Mouse (Mus musculus) CD8-positive naive resting alpha-beta T cell, adult 2 months (primary cell): ENCODE data around the gene Alk.

Experiments
- DNase-seq, 2 experiments: peaks; one replicate each; pipeline ENCODE4 v3.0.0; 2022; ENCODE audit warnings: low read depth in 2 of 2, low spot score in 2 of 2

Gene Alk

DNA sequence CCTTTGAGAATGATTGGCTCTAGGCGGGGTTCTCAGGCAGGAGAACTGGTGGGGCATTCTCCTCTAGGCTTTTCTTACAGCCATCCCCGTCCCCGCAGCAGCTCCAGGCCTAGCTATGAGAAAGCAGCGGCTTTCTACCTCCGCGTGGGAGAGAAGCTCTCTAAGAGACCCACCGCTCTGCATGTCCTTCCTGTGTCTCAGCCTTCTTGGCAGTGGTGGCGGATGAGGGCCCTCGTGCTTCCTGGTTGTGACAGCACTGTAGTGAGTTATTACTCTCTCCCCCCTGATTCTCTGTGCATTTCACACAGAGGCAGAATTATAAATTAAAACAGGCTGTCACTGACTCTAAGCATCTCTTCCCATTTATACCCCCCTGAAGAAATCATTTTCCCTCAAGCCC lies 618.0 kb downstream of the Alk start:
- peak; percentile 8 to 15 for DNase-seq

DNA sequence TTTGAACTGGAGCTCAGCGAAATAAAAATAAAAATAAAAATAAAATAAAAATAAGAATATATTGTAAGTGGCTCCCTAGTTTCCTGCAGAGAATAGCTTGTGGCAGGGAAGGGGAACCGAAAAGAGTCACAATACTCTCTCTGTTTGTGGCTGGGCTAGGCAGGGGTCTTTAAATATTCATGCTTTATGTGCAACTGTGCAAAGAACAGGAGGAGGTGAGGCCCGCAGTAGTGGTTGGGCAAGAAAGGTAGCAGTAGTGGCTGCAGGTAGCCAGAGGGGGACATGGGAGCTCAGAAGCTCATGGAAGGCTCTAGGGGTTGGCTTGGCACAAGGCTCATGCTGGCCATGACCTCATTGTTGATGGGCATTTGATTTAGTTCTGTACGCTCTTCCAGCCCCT lies 623.2 kb downstream of the Alk start:
- no peak for DNase-seq

DNA sequence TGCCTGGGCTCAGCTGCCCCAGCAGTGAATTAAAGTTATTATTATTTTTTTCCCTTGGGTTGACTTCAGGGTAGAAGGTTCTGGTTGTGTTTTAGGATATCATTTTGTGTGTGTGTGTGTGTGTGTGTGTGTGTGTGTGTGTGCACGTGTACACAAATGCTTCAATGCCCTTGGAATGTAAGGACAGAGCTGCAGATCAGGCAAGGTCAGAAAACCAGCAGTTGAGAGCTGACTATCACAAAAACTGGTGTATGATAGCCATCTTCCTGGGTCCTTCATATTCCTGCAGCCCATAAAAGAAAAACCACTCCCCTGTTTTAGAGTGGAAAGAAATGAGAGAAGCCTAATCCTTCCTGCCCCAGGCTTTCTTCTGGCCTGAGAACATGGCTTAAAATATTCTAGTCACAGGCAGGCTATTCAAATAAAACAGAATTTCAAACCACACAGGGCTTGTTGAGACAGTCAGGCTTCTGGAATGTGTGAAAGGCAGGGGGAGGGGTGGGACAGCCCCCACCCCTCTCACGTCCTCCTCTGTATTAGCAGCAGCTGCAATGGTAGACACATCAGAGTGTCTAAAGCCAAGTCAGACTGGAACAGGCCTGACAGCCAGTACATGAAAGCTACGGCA lies 623.8 kb downstream of the Alk start:
- DNase-seq: no peak

DNA sequence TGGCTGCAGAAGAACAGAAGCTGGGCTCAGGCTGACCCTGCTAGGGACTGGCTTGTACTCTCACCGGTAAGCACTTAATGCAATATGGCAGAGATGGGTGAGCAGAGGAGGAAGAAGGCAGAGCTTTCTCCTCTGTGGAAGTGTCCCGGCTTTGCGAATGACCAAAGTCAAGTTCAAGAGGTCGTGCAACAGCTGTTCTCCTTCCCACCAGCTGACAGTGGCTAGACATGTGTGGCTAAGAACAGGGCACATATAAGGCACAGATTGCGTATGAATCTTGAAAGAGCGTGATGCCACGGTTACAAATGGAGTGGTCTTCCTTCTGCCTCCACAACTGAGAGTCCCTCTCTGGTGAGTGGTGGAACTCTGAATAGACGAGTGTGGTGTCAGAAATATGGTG lies 625.3 kb downstream of the Alk start:
- DNase-seq: no peak

DNA sequence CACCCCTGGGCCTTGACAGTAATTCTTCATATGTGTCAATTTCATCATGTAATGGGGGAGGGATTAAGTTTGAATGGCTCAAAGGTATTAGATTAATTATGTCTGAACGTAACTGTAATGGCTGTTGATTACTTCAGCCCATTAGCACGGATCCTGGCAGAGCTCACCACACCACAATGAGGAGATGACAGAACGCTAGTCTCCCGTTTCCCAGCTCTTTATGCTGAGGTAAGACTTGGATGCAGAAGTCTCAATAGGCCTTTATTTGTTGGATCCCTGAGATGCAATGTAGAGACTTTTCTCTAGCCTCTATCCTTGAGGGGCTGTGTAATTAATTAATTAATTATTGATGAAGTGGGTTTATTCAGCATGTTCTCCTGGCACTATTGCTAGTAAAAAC lies 627.8 kb downstream of the Alk start:
- no peak for DNase-seq

DNA sequence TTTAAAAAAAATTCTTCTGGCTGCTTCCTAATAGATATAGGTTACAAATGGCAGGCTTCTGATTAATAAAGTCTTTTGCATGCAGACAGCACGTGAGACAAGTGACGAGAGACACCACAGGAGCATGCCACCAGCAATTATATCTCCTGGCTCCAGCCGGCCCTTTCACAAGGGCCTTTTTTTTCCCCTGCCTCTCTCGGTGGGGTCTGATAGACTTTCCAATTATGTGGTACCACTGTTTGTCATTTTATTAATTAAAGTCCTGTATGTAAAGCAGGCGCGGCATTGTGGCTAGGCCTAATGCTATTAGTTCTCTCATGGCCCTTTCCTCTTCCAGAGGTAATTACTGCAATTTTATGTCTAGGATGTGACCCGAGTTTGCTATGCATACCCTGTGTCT lies 630.7 kb downstream of the Alk start:
- DNase-seq: no peak

DNA sequence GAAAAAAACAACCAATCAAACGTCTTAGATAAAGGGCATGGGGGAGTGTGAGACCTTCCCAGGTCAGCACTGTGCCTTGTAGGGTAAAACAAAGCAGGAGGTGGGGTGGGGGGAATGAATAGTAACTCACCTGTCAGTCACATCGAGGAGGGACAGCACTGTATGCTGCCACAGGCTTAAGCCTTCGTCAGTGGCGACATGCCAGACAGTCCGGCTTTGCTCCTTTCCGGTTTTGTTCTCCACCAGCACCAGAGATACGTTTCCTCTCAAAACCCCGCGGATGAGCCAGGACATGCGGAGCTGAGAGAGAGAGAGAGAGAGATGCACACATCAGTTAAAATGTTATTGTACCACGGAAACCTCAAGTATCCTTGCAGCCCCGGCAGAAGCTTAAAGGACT lies 637.1 kb downstream of the Alk start:
- DNase-seq: no peak

DNA sequence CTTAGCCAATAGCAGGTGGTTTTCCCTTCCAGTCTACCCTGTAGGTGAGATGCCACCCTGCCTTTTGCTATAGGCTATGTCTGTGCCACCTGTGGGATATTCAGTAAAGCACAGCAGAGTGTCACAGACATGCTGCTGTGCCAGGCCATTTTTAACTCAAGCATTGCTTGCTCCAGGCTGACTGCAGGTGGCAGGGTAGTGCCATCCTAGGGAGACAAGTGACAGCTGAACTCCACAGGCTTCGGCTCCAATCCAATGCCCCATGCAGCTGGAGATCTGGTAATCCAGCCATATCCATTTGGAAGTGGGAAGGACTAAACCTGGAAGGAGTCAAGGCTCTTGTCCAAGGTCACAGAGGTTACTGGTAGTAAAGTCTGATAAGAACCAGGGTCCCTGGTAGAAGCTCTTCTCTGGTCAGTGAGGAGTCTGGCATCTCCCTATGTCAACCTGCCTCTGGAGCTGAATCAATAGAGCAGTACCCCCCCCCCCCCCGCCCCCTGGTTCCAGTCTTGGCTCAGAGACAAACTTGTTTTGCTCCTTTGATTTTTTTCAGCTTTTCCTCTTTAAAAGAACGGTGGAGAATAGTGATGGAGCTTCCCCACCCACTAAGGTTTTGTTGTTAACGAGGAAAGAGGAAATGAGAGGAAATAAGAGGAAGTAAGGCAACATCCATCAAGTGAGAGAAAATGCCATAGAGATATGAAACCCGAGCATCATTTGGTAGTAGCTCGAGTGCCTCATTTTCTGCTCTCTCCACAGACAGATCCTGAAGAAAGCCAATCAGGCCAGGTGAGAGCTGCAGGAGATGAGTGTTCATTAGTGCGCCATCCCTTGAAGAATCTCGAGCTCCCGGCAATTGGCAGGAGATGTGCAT lies 638.5 kb downstream of the Alk start:
- no peak for DNase-seq

DNA sequence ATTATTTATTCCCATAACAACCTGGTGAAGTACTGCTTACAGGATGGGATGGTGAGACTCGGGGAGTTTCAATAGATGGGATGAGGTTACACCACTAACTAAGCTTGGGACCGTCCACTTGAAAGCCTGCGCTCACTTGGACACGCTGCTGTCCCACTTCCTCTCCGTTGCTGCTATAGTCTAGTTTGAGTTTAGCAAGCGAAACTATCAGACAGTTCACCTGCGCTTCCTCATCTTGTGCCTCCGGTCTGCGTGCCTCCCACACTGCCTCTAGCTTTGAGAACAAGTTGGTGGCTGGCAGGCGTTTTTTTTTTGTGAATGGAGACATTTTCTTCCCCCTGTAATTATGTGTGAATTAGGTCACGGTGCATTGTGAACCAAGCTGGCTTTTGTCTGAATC lies 639.8 kb downstream of the Alk start:
- DNase-seq: no peak

DNA sequence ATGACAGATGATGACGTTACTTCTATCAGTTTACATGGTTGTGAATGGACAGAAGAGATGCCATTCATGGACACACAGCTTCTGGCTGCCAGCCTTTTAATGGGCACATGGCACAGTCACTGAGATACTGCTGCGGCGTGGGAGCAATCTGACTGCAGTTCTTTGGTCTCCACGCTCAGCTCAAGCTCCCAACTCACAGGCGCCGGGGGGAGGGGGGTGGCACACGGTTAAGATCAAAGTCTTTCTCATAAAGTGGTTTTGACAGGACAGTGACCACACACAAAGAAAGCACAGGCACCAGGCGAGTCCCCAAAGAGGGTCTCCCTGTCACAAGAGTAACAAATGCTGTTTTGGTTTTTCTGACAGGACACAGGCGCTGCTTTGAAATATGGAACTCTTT lies 641.7 kb downstream of the Alk start:
- no peak for DNase-seq

DNA sequence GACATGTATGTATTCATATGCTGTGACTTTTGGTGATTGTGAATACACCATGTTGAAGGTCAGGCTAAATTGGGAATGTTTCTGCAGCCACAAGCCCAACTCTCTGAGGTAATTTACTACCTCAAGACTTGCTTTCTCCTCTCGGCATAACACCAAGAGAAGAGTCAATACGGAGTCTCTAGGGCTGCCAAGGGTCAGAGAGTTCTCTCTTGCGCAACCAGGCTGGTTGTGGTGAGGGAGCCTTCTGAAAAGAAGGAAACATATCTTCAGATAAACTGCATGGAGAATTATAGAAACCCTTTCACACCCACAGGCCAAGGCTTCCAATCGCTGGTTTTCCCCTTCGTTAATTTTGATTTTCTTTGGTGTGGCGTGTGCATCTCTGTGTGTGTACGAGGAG lies 649.4 kb downstream of the Alk start:
- no peak for DNase-seq

DNA sequence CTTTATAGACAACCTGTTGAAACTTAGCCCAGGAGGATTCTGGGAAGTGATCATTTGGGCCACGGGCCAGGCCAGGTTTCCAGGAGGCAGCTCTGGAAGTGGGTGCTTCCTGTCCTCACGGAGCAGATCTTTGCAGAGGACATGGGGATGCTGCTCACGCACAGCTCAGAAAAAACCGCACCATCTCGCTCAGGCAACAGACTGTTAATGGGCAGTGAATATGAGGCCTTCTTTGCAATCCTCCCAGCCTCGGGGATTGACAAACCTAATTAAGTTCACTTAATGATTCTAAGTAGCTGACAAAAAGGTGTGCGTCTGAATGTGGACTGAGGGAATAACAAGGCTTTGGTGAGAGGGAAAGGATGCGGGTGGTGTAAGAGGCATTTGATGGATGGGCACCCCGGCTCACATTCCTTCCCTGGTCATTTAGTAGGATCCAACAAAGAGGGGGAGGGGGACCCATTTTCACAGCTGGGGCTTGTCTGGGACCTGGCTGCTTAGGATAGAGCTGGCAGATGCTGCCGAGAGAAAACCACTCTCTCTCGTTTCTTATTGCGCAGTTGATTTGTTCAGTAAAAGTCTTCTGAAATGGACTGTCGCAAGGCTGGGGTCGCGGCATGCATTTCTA lies 650.1 kb downstream of the Alk start:
- no peak for DNase-seq

DNA sequence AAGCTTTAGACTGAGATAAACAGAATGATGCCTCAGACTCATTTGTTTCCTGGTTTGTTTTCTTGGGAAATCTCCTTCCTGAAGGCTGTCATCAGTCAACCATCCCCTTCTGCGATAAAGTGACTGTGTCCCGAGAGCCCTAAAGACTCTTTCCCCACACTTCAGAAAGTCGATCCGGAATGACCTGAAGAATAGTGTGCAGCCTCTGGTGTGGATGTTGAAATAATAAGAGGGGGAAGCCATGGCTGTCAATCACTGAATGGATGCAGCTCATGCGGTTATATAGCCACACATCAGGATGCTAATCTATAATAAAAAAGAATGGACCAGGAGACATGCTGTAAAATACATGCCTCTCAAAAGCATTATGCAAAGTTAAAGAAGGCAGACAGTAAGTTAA lies 653.5 kb downstream of the Alk start:
- no peak for DNase-seq

DNA sequence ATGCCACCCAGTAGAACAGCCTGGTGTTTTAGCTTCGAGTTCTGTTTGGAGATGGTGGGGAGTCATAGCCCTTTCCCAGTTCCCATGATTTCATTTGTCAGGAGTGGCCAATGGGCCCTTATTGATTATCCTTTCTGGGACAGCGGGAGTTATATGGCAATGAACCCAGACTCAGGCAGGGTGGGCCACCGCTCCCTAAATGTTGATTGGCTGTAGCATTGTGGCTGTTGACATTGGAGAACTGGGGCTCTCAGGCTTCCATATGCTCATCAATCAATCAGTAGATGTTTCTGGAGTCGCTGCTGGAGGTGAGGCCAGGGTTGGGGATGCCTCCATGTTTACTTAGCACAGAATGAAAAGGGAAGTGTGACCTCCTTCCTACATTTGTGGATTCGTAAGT lies 655.7 kb downstream of the Alk start:
- DNase-seq: no peak

DNA sequence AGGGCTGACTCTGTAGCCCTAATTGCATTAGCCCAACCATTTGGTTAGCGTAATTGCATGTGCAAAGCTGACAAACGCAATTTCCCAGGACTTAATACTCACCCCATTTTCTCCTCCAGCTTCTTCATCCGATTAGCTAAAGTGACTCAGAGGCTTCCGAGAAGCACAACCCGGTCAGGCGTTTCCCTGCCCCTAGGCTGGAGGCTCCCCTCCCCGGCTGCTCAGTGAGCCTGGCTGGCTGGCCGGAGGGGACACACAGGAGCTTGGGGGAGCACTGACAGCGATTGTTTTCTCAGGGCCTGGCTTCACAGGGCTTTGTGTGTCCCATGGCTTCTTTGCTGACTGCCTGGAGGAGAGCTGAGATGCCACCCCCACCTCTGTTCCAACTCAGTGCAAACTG lies 657.0 kb downstream of the Alk start:
- DNase-seq: no peak

DNA sequence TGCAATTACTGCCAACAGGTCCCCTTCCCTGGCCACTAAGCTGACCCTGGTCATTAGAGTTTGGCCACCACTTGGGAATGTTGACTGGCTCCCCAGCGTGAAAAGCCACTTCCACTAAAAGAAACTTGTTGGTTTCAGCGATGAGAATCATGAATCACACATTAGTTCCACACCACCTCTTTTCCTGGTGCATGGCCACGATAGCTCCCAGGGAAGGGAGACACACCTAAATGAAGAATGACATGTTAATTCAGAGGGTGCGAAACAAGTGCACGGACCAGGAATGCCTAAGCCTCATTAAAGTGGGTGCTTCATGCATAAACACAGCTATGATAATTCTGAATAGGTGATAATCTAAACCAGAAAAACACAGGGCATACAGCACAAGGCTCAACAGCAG lies 660.4 kb downstream of the Alk start:
- DNase-seq: no peak

DNA sequence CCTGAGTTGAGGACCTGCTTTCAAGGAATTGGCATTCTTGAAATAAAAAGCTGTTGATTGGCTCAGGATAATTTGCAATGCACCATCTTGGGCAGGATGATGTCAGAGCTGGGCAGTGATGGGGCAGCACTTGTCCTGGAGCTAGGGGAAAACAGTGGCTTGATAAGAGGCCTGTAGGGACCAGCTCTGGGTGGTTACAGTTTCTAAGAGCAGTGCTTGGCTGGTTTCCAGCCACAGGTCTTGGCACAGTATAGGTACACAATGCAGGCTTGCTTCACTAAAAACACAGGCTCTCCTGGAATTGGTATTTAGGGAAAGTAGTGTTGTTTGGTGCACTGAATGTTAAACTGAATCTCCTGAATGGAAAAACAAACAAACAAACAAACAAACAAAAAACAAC lies 662.4 kb downstream of the Alk start:
- DNase-seq: no peak

DNA sequence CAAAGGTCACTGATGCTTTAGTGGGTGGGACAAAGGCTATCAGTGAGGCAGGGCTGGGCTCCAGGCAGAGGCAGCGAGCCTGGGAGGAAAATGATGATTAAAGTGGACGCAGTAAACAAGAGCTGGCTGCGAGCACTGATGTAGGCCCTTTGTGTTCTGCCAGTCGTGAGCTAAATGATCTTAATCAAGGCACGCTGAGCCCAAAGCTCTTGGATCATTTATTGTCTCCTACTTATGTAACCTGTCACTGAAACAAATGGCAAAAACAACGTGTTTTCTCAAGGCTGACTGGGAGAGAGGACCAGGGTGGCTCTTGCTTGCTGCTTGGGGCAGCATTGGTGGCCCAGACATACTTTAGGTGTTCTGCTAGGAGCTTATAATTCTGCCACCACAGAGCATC lies 663.0 kb downstream of the Alk start:
- no peak for DNase-seq

DNA sequence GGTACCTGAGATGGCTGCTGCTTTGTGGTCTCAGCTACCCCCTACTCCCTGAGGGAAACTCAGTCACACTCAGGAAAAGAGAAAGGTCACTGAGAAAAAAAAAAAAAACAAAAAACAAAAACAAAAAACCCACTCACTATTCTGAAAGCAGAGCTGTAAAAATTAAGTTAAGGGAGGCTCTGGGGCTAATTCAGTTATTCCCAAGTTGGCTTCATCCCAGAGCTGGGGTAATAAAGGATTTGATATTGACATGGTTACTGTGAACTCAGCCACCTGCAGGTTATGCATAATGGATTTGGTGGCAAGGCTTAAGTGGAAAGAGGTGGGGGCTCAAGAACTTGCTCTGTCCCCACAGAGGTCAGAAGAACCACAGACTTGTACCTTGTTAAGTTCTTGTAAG lies 667.7 kb downstream of the Alk start:
- DNase-seq: no peak

DNA sequence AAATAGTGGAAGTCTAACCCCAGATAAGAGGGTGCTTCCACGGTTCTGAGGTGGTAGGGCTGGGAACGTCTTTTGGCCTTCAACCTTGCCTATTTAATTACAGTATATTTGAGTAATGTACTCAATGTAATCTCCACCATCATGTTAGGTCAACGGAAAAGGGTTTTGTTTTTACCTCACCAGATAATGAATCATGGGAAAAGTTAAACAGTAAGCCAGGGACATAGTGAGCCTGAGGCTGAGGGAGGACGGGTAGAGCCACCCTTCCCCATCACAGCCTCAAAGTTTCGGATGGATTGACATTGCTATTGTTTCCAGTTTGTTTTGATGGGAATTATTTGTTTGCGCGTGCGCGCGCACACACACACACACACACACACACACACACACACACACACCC lies 668.6 kb downstream of the Alk start:
- DNase-seq: no peak

DNA sequence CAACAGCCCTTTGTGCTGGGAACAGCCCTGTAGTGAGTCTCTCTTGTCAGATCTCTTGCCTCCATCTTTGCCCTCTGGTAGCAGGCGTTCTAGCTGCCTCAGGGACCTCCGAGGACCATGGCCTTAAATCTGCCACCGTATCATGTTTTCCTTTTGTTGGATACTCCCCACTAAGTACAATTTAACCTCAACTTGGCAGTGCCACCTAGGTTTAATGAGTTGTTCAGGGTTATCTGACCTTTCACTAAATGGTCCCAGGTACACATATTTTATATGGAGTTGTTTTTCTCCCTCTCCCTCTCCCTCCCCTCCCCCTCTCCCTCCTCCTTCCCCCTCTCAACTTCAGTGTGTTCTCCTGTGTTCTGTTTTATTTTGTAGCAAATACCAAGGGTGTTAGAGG lies 669.1 kb downstream of the Alk start:
- DNase-seq: no peak

DNA sequence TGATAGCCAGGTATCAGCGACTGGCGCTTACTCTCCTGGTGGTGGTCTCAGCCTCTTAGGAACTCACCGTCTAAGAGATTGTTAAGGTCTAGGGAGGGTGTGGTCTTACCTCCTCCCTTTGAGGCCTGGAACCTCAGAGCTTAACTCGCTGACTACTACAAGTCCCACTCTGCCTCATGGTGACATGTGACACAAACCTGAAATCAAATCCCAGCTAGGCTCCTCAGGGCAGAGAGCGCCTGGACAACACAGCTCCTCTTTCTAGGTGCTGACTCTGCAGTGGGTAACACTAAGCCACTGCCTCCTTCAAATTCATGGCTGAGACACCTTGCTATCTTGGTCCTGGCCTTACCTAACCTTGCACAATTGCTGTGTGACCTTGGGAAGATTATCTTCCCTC lies 689.5 kb downstream of the Alk start:
- DNase-seq: no peak

DNA sequence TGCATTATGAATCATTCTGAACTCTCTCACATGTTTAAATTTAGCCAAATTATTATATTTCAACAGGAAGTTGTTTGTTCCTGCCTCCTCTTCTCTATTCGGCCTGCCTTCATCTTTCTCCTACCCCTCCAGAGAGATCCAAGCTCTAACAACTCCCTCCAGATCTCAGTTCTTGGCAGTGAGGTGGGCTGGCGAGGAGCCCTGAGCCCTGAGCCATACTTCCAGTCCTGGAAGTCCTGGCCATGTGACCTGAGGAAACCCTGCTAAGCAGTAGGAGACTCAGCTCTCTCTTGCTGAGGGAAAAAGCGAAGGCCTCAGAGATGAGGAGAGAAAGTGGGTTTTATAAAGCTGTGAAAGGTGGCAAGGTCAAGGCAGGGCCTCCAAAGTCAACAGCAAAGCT lies 689.9 kb downstream of the Alk start:
- DNase-seq: no peak
